Mouse (Mus musculus): ENCODE results near the gene Cfap97d1.
A peak's percentile ranks its signal among the peaks of the same experiment; 100 is the strongest.

The Cfap97d1 gene

GRCm38 (mm10) chr11:102035456-102035960, 51.4 kb downstream of the Cfap97d1 start:
- no peak for DNase-seq (ENCODE audit: low read depth, low spot score)

GRCm38 (mm10) chr11:102036336-102036735, 52.3 kb downstream of the Cfap97d1 start:
- no peak for DNase-seq (ENCODE audit: low read depth, low spot score)

DNA sequence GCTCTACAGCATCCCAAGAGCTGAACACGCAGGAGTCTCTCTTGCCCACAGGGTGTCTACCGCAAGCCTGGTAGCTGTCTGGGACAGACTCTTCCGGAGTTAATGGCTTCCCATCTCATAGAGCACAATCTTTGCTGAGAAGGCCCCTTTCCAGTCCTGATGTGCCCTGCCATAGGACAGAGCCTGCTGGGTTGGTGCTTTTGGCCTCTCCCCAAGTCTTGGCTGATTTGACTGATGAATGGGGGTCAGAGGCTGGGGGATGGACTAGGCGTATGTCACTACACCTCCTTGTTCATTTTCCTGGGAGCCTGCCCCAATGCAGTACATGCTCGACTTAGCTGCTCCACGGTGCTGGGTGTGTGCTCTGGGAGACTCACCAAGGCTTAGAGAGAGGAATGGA, 53.7 kb downstream of the Cfap97d1 start:
- DNase-seq (ENCODE audit: low read depth, low spot score) = no peak

DNA sequence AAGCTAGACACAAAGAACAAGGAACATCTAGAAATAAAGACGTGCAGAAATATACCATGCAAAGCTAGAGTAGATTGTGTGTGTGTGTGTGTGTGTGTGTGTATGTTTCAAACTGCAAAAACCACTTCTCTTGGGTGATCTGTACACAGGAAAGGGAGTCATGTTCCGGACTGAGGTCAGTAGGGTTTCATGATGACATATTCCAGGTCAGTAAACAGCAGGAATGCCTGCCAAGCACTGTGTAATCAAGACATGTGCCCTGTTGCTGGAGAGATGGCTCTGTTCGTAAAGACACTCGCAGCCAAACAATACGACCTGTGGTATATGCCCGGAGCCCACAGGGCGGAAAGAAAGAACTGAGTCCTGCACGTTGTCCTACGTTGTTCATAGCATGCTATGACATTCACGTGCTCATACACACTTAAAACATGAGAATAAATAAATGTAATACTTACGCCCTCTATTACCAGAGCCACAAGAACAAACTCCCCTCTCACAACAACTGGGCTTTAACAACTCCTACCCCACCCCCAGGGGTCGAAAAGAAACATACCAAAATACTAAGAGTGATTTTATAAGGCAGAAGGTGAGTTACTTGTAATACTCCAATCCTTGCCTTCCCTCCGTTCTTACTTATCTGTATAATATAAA, 55.5 kb downstream of the Cfap97d1 start:
- no peak for DNase-seq (ENCODE audit: low read depth, low spot score)

GRCm38 (mm10) chr11:102040138-102040524, 56.1 kb downstream of the Cfap97d1 start:
- DNase-seq (ENCODE audit: low read depth, low spot score) = peak; percentile 74

DNA sequence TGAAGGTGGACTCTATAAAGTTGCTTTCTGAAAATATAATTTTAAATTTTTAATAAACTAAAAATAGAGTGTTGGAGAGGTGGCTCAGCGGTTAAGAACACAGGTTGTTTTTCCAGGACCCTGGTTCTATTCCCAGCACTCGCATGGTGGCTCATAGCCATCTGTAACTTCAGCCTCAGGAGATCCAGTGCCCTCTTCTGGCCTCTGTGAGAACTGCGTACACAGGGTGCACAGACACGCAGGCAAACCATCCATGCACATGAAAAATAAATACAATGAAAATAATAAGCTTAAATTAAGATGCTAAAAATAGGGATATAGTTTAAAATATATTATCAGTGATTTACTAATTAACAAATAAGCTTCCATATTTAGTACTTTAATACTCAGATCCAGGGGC, 56.6 kb downstream of the Cfap97d1 start:
- no peak for DNase-seq (ENCODE audit: low read depth, low spot score)

GRCm38 (mm10) chr11:102041350-102041949, 57.4 kb downstream of the Cfap97d1 start, which contains the start of gene Cd300lg:
Gene Cd300lg, plus strand, starts transcription at chr11:102041509.
- DNase-seq (ENCODE audit: low read depth, low spot score) = no peak

All from embryo, embryonic 11.5 days (tissue).